Mouse (Mus musculus): ENCODE data around the gene Twist1. TPM values are rescaled to one million over a fixed set of nuclear protein-coding genes. Genes with fewer than 3 reads are reported as not detected.

The Twist1 gene
- polyA plus RNA-seq, 2 experiments from 2014 or later: not detected

- ATAC-seq: no peak
Observed at GRCm38 (mm10) chr12:33966490-33967415, 9.3 kb downstream of the Twist1 start.

- ATAC-seq: no peak
Observed at GRCm38 (mm10) chr12:33967514-33967913, 10.0 kb downstream of the Twist1 start.

DNA sequence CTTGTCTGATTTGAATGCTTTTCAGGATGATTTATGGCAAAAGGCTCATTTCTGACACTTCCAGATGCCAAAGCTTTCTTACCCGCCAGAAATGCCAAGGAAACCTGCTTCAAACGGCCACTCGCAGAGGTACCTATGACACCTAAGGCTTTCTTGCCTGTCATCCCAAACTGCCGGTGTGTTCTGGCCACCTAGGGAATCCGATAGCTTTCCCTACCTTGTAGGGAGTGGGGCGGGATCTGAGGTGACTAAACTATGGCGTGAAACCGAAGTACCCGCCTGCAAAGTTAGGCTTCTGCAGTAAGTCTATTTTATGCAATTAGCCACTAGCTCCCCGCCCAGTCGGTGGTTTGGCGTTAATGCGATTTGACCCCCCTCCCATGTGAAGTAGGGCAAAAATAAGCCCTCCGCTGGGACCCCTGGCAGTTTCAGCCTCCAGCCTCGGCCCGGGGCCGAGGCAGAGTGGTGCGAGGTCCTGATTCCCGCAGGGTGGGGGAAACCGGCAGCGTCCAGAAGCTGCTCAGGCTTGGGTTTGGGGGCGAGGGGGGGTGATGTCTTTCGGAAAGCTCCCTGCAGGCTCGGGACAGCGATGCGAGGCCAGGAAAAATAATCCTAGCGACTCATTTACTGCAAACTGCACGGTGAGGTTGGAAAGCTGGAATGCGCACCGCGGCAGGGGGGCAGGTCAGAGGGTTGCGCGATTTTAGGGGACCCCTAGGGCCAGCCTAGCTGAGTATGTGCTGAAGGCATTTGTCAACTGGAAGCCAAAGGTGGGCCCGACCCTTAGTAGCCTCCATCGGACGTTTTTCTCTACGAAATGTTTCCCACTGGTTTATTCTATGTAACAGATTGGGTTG is 10.8 kb downstream of the Twist1 start:
- no peak for ATAC-seq

- no peak for ATAC-seq
Observed at GRCm38 (mm10) chr12:33968898-33969178, 11.4 kb downstream of the Twist1 start.

- ATAC-seq: no peak
Observed at GRCm38 (mm10) chr12:33980159-33980558, 22.7 kb downstream of the Twist1 start.

DNA sequence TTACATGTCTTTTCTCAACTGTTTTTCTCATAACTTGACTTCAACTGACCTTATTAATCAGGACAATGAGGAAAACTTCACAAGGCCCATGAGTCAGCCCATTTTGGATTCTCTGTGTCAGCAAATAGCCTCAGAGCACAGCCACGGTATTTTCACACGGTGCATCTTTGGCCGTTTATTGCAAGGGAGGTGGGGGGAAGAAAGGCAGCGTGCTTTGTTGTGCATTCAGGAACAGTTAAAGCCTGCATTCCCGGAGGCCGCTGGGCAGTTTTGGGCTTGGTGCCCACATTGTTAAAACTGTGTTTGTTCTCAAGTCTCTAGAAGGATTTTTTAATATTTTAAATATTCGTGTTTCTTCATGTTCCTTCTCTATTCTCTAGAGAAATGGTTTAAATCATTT is 24.0 kb downstream of the Twist1 start:
- no peak for ATAC-seq

GRCm38 (mm10) chr12:33993127-33993526 is 35.7 kb downstream of the Twist1 start:
- ATAC-seq: no peak

Other genes starting within 250 kb of the Twist1 start
- not detected for gene Ferd3l, start 29.2 kb upstream of the Twist1 start, polyA plus RNA-seq (2017; shearing (Covaris generic))